Mouse (Mus musculus): ENCODE measurements around the gene Ap1s3.

DNA sequence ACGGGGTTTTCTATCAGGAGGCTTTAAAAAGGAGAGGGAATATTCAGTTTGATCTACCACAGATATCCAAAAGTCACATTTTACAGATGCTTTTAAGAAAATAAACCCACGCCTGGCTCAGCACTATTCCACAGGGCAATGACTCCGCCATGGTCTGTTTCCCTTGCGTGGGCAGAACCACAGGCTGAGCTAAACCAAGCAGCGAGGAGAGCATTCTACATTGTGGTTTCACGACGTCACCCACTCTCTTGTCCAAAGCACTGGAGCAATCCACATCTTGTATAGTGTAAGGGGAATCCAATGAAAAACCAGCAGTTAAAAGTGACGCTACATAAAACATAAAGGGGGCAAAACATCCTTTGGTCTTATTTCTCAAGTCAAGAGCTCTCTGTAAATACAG is 31.7 kb upstream of the Ap1s3 start:
- TF ChIP-seq CTCF (conservative IDR thresholded peaks at IDR 0.05; ENCODE audit: low read length): no peak
- TF ChIP-seq POU5F1 (IDR thresholded peaks at IDR 0.05; ENCODE audit: borderline replicate concordance, low read length): no peak

Data from E14TG2a.4 (cell line).